Mouse (Mus musculus): Measurements from ENCODE around the gene Rnase9.

DNA sequence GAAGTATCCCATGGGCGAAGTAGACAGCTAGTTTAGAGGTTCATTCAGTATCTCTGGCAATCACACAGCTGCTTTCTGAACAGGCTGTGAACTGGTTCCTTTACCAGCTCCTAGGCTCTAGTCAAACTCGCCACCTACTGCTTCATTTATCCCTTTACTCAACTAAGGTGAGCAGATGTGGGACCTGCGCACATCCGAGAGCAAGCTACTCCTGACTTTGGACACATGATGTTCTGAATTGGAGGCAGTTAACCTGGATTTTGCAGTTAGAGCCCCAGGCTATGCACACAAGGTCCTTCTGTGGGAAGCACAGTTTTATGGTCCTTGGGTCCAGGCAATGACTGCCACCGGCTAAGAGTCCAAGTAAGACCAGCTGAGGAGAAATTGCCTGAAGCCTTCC is 19.1 kb upstream of the Rnase9 start:
- no peak for TF ChIP-seq CTCF (IDR thresholded peaks at IDR 0.05; ENCODE audit: low read depth)
- no peak for TF ChIP-seq EP300 (IDR thresholded peaks at IDR 0.05; ENCODE audit: low read depth)
